Mouse (Mus musculus): ENCODE results near the gene Gfi1b. TPM values are rescaled to one million over a fixed set of nuclear protein-coding genes. Genes with fewer than 3 reads are reported as not detected.

Gene Gfi1b
- polyA plus RNA-seq, 1 experiment from 2014 or later = not detected

GRCm38 (mm10) chr2:28597733-28598547, 23.8 kb downstream of the Gfi1b start:
- no peaks in the 10 kb centered on the region for H3K36me3 ChIP-seq (ENCODE audit: control insufficient read depth, insufficient read depth, low read length)
- no peaks in the 10 kb centered on the region for H3K27me3 ChIP-seq (ENCODE audit: control insufficient read depth, insufficient read depth, low read depth, low read length)
- H3K4me3 ChIP-seq (ENCODE audit: low read depth, low read length) = no peak overlapping the region
- no peak overlapping the region for H3K9ac ChIP-seq (ENCODE audit: low read depth, low read length)
- no peak for ATAC-seq
- no peak overlapping the region for H3K4me2 ChIP-seq (ENCODE audit: low read length)
- no peak overlapping the region for H3K27ac ChIP-seq (ENCODE audit: low read length)
- no peaks in the 10 kb centered on the region for H3K9me3 ChIP-seq (replicated peaks; ENCODE audit: control insufficient read depth, low read length, poor library complexity, severe bottlenecking)
- WGBS = 82% methylated on average over 7 of the region's 7 CpGs
- no peaks in the 10 kb centered on the region for H3K4me1 ChIP-seq (ENCODE audit: control insufficient read depth, insufficient read depth, low read length)

- H3K9ac ChIP-seq (ENCODE audit: low read depth, low read length) = no peak overlapping the region
- 94% methylated on average over 7 of the region's 7 CpGs for WGBS
- no peaks in the 10 kb centered on the region for H3K9me3 ChIP-seq (replicated peaks; ENCODE audit: control insufficient read depth, low read length, poor library complexity, severe bottlenecking)
- no peaks in the 10 kb centered on the region for H3K4me1 ChIP-seq (ENCODE audit: control insufficient read depth, insufficient read depth, low read length)
- H3K27ac ChIP-seq (ENCODE audit: low read length) = no peak overlapping the region
- H3K4me2 ChIP-seq (ENCODE audit: low read length) = no peak overlapping the region
- no peak for ATAC-seq
- no peaks in the 10 kb centered on the region for H3K27me3 ChIP-seq (ENCODE audit: control insufficient read depth, insufficient read depth, low read depth, low read length)
- H3K36me3 ChIP-seq (ENCODE audit: control insufficient read depth, insufficient read depth, low read length) = no peaks in the 10 kb centered on the region
- no peak overlapping the region for H3K4me3 ChIP-seq (ENCODE audit: low read depth, low read length)
Observed at GRCm38 (mm10) chr2:28596998-28597397, 24.8 kb downstream of the Gfi1b start.

GRCm38 (mm10) chr2:28596021-28596420, 25.8 kb downstream of the Gfi1b start:
- 83% methylated on average over 7 of the region's 7 CpGs for WGBS

GRCm38 (mm10) chr2:28592809-28593208, 29.0 kb downstream of the Gfi1b start:
- WGBS = 8% methylated on average over 15 of the region's 15 CpGs
- H3K27me3 ChIP-seq (ENCODE audit: control insufficient read depth, insufficient read depth, low read depth, low read length) = no peaks in the 10 kb centered on the region
- H3K4me3 ChIP-seq (ENCODE audit: low read depth, low read length) = no peak overlapping the region
- H3K4me2 ChIP-seq (ENCODE audit: low read length) = no peak overlapping the region
- no peaks in the 10 kb centered on the region for H3K9me3 ChIP-seq (replicated peaks; ENCODE audit: control insufficient read depth, low read length, poor library complexity, severe bottlenecking)
- no peak overlapping the region for H3K9ac ChIP-seq (ENCODE audit: low read depth, low read length)
- H3K27ac ChIP-seq (ENCODE audit: low read length) = no peak overlapping the region
- no peaks in the 10 kb centered on the region for H3K4me1 ChIP-seq (ENCODE audit: control insufficient read depth, insufficient read depth, low read length)
- H3K36me3 ChIP-seq (ENCODE audit: control insufficient read depth, insufficient read depth, low read length) = no peaks in the 10 kb centered on the region
- ATAC-seq = no peak

More at GRCm38 (mm10) chr2:28596021-28596420, 25.8 kb downstream of the Gfi1b start:
- Histone ChIP-seq H3K27me3 (ENCODE audit: control insufficient read depth, insufficient read depth, low read depth, low read length) (no peaks in the 10 kb centered on the region), H3K9me3 (replicated peaks; ENCODE audit: control insufficient read depth, low read length, poor library complexity, severe bottlenecking) (no peaks in the 10 kb centered on the region), H3K9ac (ENCODE audit: low read depth, low read length) (no peak overlapping the region), H3K4me3 (ENCODE audit: low read depth, low read length) (no peak overlapping the region), H3K4me1 (ENCODE audit: control insufficient read depth, insufficient read depth, low read length) (no peaks in the 10 kb centered on the region), H3K4me2 (ENCODE audit: low read length) (no peak overlapping the region), H3K36me3 (ENCODE audit: control insufficient read depth, insufficient read depth, low read length) (no peaks in the 10 kb centered on the region), H3K27ac (ENCODE audit: low read length) (no peak overlapping the region)
- no peak for ATAC-seq

GRCm38 (mm10) chr2:28591479-28591878, 30.3 kb downstream of the Gfi1b start:
- no peaks in the 10 kb centered on the region for H3K36me3 ChIP-seq (ENCODE audit: control insufficient read depth, insufficient read depth, low read length)
- no peak for ATAC-seq
- H3K4me3 ChIP-seq (ENCODE audit: low read depth, low read length) = no peak overlapping the region
- no peak overlapping the region for H3K27ac ChIP-seq (ENCODE audit: low read length)
- H3K4me2 ChIP-seq (ENCODE audit: low read length) = no peak overlapping the region
- H3K9ac ChIP-seq (ENCODE audit: low read depth, low read length) = no peak overlapping the region
- H3K9me3 ChIP-seq (replicated peaks; ENCODE audit: control insufficient read depth, low read length, poor library complexity, severe bottlenecking) = no peaks in the 10 kb centered on the region
- H3K27me3 ChIP-seq (ENCODE audit: control insufficient read depth, insufficient read depth, low read depth, low read length) = no peaks in the 10 kb centered on the region; the same call in 1 of the 2 replicates
- 88% methylated on average over 2 of the region's 2 CpGs for WGBS
- no peaks in the 10 kb centered on the region for H3K4me1 ChIP-seq (ENCODE audit: control insufficient read depth, insufficient read depth, low read length)

GRCm38 (mm10) chr2:28588574-28588973, 33.2 kb downstream of the Gfi1b start:
- Histone ChIP-seq H3K36me3 (ENCODE audit: control insufficient read depth, insufficient read depth, low read length) (no peaks in the 10 kb centered on the region), H3K9ac (ENCODE audit: low read depth, low read length) (no peak overlapping the region), H3K9me3 (replicated peaks; ENCODE audit: control insufficient read depth, low read length, poor library complexity, severe bottlenecking) (no peaks in the 10 kb centered on the region), H3K27me3 (ENCODE audit: control insufficient read depth, insufficient read depth, low read depth, low read length) (no peaks in the 10 kb centered on the region; the same call in 1 of the 2 replicates), H3K4me1 (ENCODE audit: control insufficient read depth, insufficient read depth, low read length) (peaks cover 2% of the 10 kb centered on the region), H3K4me2 (ENCODE audit: low read length) (no peak overlapping the region), H3K27ac (ENCODE audit: low read length) (no peak overlapping the region), H3K4me3 (ENCODE audit: low read depth, low read length) (no peak overlapping the region)
- WGBS = 44% methylated on average over 1 of the region's 1 CpGs
- ATAC-seq = no peak

GRCm38 (mm10) chr2:28585730-28586129, 36.1 kb downstream of the Gfi1b start:
- H3K36me3 ChIP-seq (ENCODE audit: control insufficient read depth, insufficient read depth, low read length) = no peaks in the 10 kb centered on the region
- no peaks in the 10 kb centered on the region for H3K9me3 ChIP-seq (replicated peaks; ENCODE audit: control insufficient read depth, low read length, poor library complexity, severe bottlenecking)
- H3K27ac ChIP-seq (ENCODE audit: low read length) = no peak overlapping the region
- WGBS = 42% methylated on average over 2 of the region's 2 CpGs
- H3K4me2 ChIP-seq (ENCODE audit: low read length) = no peak overlapping the region
- no peak overlapping the region for H3K4me3 ChIP-seq (ENCODE audit: low read depth, low read length)
- no peaks in the 10 kb centered on the region; the same call in 1 of the 2 replicates for H3K27me3 ChIP-seq (ENCODE audit: control insufficient read depth, insufficient read depth, low read depth, low read length)
- no peak overlapping the region for H3K9ac ChIP-seq (ENCODE audit: low read depth, low read length)
- ATAC-seq = no peak
- peaks cover 21% of the 10 kb centered on the region for H3K4me1 ChIP-seq (ENCODE audit: control insufficient read depth, insufficient read depth, low read length)

GRCm38 (mm10) chr2:28585043-28585571, 36.7 kb downstream of the Gfi1b start:
- no peak for ATAC-seq
- WGBS = 18% methylated on average over 6 of the region's 6 CpGs
- no peaks in the 10 kb centered on the region for H3K9me3 ChIP-seq (replicated peaks; ENCODE audit: control insufficient read depth, low read length, poor library complexity, severe bottlenecking)

GRCm38 (mm10) chr2:28583651-28584050, 38.1 kb downstream of the Gfi1b start, which contains the start of gene Gtf3c5:
TSS of gene Gtf3c5 (minus strand) at chr2:28583751.
- Histone ChIP-seq H3K4me2 (ENCODE audit: low read length) (peak within 1 kb of the TSS; percentile 70), H3K36me3 (ENCODE audit: control insufficient read depth, insufficient read depth, low read length) (no peaks in the 10 kb centered on the region), H3K27me3 (ENCODE audit: control insufficient read depth, insufficient read depth, low read depth, low read length) (no peaks in the 10 kb centered on the region; the same call in 1 of the 2 replicates), H3K27ac (ENCODE audit: low read length) (peak within 1 kb of the TSS; percentile 95), H3K9ac (ENCODE audit: low read depth, low read length) (peak within 1 kb of the TSS; percentile 78), H3K9me3 (replicated peaks; ENCODE audit: control insufficient read depth, low read length, poor library complexity, severe bottlenecking) (no peaks in the 10 kb centered on the region), H3K4me3 (ENCODE audit: low read depth, low read length) (peak within 1 kb of the TSS; percentile 78), H3K4me1 (ENCODE audit: control insufficient read depth, insufficient read depth, low read length) (peaks cover 21% of the 10 kb centered on the region)
- no peak for ATAC-seq
- WGBS = 70% methylated on average over 9 of the region's 9 CpGs

More at GRCm38 (mm10) chr2:28585043-28585571, 36.7 kb downstream of the Gfi1b start:
- no peak overlapping the region for H3K4me2 ChIP-seq (ENCODE audit: low read length)
- no peak overlapping the region for H3K4me3 ChIP-seq (ENCODE audit: low read depth, low read length)
- peaks cover 21% of the 10 kb centered on the region for H3K4me1 ChIP-seq (ENCODE audit: control insufficient read depth, insufficient read depth, low read length)
- H3K9ac ChIP-seq (ENCODE audit: low read depth, low read length) = no peak overlapping the region
- no peaks in the 10 kb centered on the region for H3K36me3 ChIP-seq (ENCODE audit: control insufficient read depth, insufficient read depth, low read length)
- H3K27me3 ChIP-seq (ENCODE audit: control insufficient read depth, insufficient read depth, low read depth, low read length) = no peaks in the 10 kb centered on the region; the same call in 1 of the 2 replicates
- no peak overlapping the region for H3K27ac ChIP-seq (ENCODE audit: low read length)
